Mouse (Mus musculus) adipose tissue, adult 10 weeks (tissue): ENCODE measurements around the gene Il10rb. TPM values are rescaled to one million over a fixed set of nuclear protein-coding genes. Genes with fewer than 3 reads are reported as not detected.

ENCODE experiments used
- polyA plus RNA-seq: library from polyadenylated mRNA; stranded (reverse); fragments of 350-450 nt; fragmentation: Illumina TruSeq; extraction: RNeasy Lipid Tissue Mini Kit (QIAGEN cat#74804); gene quantifications from one replicate; pipeline ENCODE4 v1.2.3, GENCODE M21; 2014; ENCODE audit warnings: low read depth, low replicate concordance

The Il10rb gene
- 54.5 TPM for polyA plus RNA-seq

GRCm38 (mm10) chr16:91405640-91406584 lies at the start of gene Il10rb:
TSS of gene Il10rb (plus strand) at chr16:91406164.

GRCm38 (mm10) chr16:91372577-91373472 lies 33.1 kb upstream of the Il10rb start, which contains the start of gene Ifnar2:
TSS of gene Ifnar2 (plus strand) at chr16:91372783.

GRCm38 (mm10) chr16:91391421-91391820 lies 14.5 kb upstream of the Il10rb start, which contains the start of gene Gm21970:
TSS of gene Gm21970 (plus strand) at chr16:91391721.

Other genes with a start within 250 kb of the Il10rb start
- not detected for gene Olig2, start 180.7 kb upstream of the Il10rb start, polyA plus RNA-seq
- 0.81 TPM for gene Olig1, start 136.4 kb upstream of the Il10rb start, polyA plus RNA-seq
- gene Ifnar2, start 33.4 kb upstream of the Il10rb start, polyA plus RNA-seq = 60.9 TPM
- gene Gm21970, start 14.4 kb upstream of the Il10rb start, polyA plus RNA-seq = not detected
- 29.5 TPM for gene Ifnar1, start 79.1 kb downstream of the Il10rb start, polyA plus RNA-seq
- gene Ifngr2, start 140.9 kb downstream of the Il10rb start, polyA plus RNA-seq = 67.0 TPM
- 69.7 TPM for gene Tmem50b, start 191.6 kb downstream of the Il10rb start, polyA plus RNA-seq
- 4.9 TPM for gene Dnajc28, start 212.9 kb downstream of the Il10rb start, polyA plus RNA-seq
- 38.5 TPM for gene Gart, start 240.8 kb downstream of the Il10rb start, polyA plus RNA-seq
- 171 TPM for gene Son, start 241.3 kb downstream of the Il10rb start, polyA plus RNA-seq